Mouse (Mus musculus): ENCODE measurements around the gene Cyp2c23. TPM values are rescaled to one million over a fixed set of nuclear protein-coding genes. Genes with fewer than 3 reads are reported as not detected.

Gene Cyp2c23
- polyA plus RNA-seq, 1 experiment from 2014 or later = 0.35 TPM

- Histone ChIP-seq H3K36me3 (peaks cover 28% of the 10 kb centered on the region), H3K9me3 (no peaks in the 10 kb centered on the region), H3K9ac (no peak overlapping the region), H3K27ac (no peak overlapping the region), H3K4me1 (no peaks in the 10 kb centered on the region), H3K27me3 (no peaks in the 10 kb centered on the region), H3K4me2 (no peak overlapping the region), H3K4me3 (no peak overlapping the region)
- 78% methylated on average over 4 of the region's 4 CpGs for WGBS
- ATAC-seq (ENCODE audit: borderline replicate concordance, extremely low read depth, low FRiP score, low TSS enrichment) = no peak
These were observed 26.3 kb upstream of the Cyp2c23 start for GRCm38 (mm10) chr19:44055173-44055826.

- no peak overlapping the region for H3K9ac ChIP-seq
- no peak overlapping the region for H3K4me3 ChIP-seq
- no peaks in the 10 kb centered on the region for H3K4me1 ChIP-seq
- ATAC-seq (ENCODE audit: borderline replicate concordance, extremely low read depth, low FRiP score, low TSS enrichment) = no peak
- WGBS = 54% methylated on average over 4 of the region's 4 CpGs
- no peaks in the 10 kb centered on the region for H3K9me3 ChIP-seq
- H3K4me2 ChIP-seq = no peak overlapping the region
- no peaks in the 10 kb centered on the region for H3K27me3 ChIP-seq
- H3K36me3 ChIP-seq = peaks cover 17% of the 10 kb centered on the region
- no peak overlapping the region for H3K27ac ChIP-seq
These were observed 21.4 kb upstream of the Cyp2c23 start for GRCm38 (mm10) chr19:44050388-44050787.

GRCm38 (mm10) chr19:44049282-44049681 lies 20.3 kb upstream of the Cyp2c23 start:
- WGBS = 53% methylated on average over 3 of the region's 3 CpGs
- H3K27me3 ChIP-seq = no peaks in the 10 kb centered on the region
- H3K4me1 ChIP-seq = no peaks in the 10 kb centered on the region
- no peaks in the 10 kb centered on the region for H3K9me3 ChIP-seq
- no peak overlapping the region for H3K9ac ChIP-seq
- ATAC-seq (ENCODE audit: borderline replicate concordance, extremely low read depth, low FRiP score, low TSS enrichment) = no peak
- no peak overlapping the region for H3K27ac ChIP-seq
- peaks cover 18% of the 10 kb centered on the region for H3K36me3 ChIP-seq
- H3K4me2 ChIP-seq = no peak overlapping the region
- H3K4me3 ChIP-seq = no peak overlapping the region

- H3K27ac ChIP-seq = no peak overlapping the region
- no peaks in the 10 kb centered on the region for H3K27me3 ChIP-seq
- H3K4me3 ChIP-seq = no peak overlapping the region
- no peak overlapping the region for H3K4me2 ChIP-seq
- WGBS = 58% methylated on average over 3 of the region's 3 CpGs
- H3K4me1 ChIP-seq = no peaks in the 10 kb centered on the region
- H3K9me3 ChIP-seq = no peaks in the 10 kb centered on the region
- H3K9ac ChIP-seq = no peak overlapping the region
- H3K36me3 ChIP-seq = peaks cover 19% of the 10 kb centered on the region
- no peak for ATAC-seq (ENCODE audit: borderline replicate concordance, extremely low read depth, low FRiP score, low TSS enrichment)
These were observed 16.8 kb upstream of the Cyp2c23 start for GRCm38 (mm10) chr19:44045847-44046246.

GRCm38 (mm10) chr19:44042121-44042520 lies 13.1 kb upstream of the Cyp2c23 start:
- no peak overlapping the region for H3K4me2 ChIP-seq
- H3K27ac ChIP-seq = no peak overlapping the region
- no peaks in the 10 kb centered on the region for H3K9me3 ChIP-seq
- H3K4me1 ChIP-seq = no peaks in the 10 kb centered on the region
- no peak for ATAC-seq (ENCODE audit: borderline replicate concordance, extremely low read depth, low FRiP score, low TSS enrichment)
- no peak overlapping the region for H3K9ac ChIP-seq
- 77% methylated on average over 5 of the region's 5 CpGs for WGBS
- H3K36me3 ChIP-seq = peaks cover 33% of the 10 kb centered on the region
- no peaks in the 10 kb centered on the region for H3K27me3 ChIP-seq
- H3K4me3 ChIP-seq = no peak overlapping the region

- Histone ChIP-seq H3K9ac (no peak overlapping the region), H3K4me1 (peaks cover 5% of the 10 kb centered on the region; the same call in 1 of the 2 replicates), H3K4me3 (no peak overlapping the region), H3K9me3 (no peaks in the 10 kb centered on the region), H3K27me3 (no peaks in the 10 kb centered on the region), H3K36me3 (peaks cover 16% of the 10 kb centered on the region), H3K4me2 (no peak overlapping the region), H3K27ac (no peak overlapping the region)
- no peak for ATAC-seq (ENCODE audit: borderline replicate concordance, extremely low read depth, low FRiP score, low TSS enrichment)
- WGBS = 94% methylated on average over 5 of the region's 5 CpGs
These were observed 4.4 kb upstream of the Cyp2c23 start for GRCm38 (mm10) chr19:44033396-44033795.

- no peak overlapping the region for H3K27ac ChIP-seq
- no peaks in the 10 kb centered on the region for H3K9me3 ChIP-seq
- H3K27me3 ChIP-seq = no peaks in the 10 kb centered on the region
- 72% methylated on average over 11 of the region's 11 CpGs for WGBS
- H3K4me1 ChIP-seq = peaks cover 5% of the 10 kb centered on the region; the same call in 1 of the 2 replicates
- no peak overlapping the region for H3K9ac ChIP-seq
- H3K4me2 ChIP-seq = no peak overlapping the region
- no peak for ATAC-seq (ENCODE audit: borderline replicate concordance, extremely low read depth, low FRiP score, low TSS enrichment)
- peaks cover 10% of the 10 kb centered on the region; the same call in 1 of the 2 replicates for H3K36me3 ChIP-seq
- H3K4me3 ChIP-seq = no peak overlapping the region
These were observed 3.2 kb upstream of the Cyp2c23 start for GRCm38 (mm10) chr19:44032046-44032744.

GRCm38 (mm10) chr19:44030024-44030423 lies 1.0 kb upstream of the Cyp2c23 start:
- H3K9ac ChIP-seq = no peak overlapping the region
- no peak for ATAC-seq (ENCODE audit: borderline replicate concordance, extremely low read depth, low FRiP score, low TSS enrichment)
- no peak overlapping the region for H3K4me3 ChIP-seq
- no peak overlapping the region for H3K27ac ChIP-seq
- H3K9me3 ChIP-seq = no peaks in the 10 kb centered on the region
- peaks cover 5% of the 10 kb centered on the region; the same call in 1 of the 2 replicates for H3K4me1 ChIP-seq
- no peaks in the 10 kb centered on the region for H3K36me3 ChIP-seq
- H3K27me3 ChIP-seq = no peaks in the 10 kb centered on the region
- H3K4me2 ChIP-seq = no peak overlapping the region
- whole genome bisulfite sequencing = 75% methylated on average over 5 of the region's 5 CpGs

GRCm38 (mm10) chr19:44026956-44027530 lies 2.0 kb downstream of the Cyp2c23 start:
- Histone ChIP-seq H3K4me2 (no peak overlapping the region), H3K9ac (no peak overlapping the region), H3K4me1 (peaks cover 6% of the 10 kb centered on the region; the same call in 1 of the 2 replicates), H3K27me3 (no peaks in the 10 kb centered on the region), H3K27ac (no peak overlapping the region), H3K9me3 (no peaks in the 10 kb centered on the region), H3K36me3 (no peaks in the 10 kb centered on the region), H3K4me3 (no peak overlapping the region)
- no peak for ATAC-seq (ENCODE audit: borderline replicate concordance, extremely low read depth, low FRiP score, low TSS enrichment)
- 53% methylated on average over 8 of the region's 8 CpGs for WGBS

- whole genome bisulfite sequencing = 71% methylated on average over 13 of the region's 13 CpGs
- Histone ChIP-seq H3K36me3 (no peaks in the 10 kb centered on the region), H3K4me1 (peaks cover 13% of the 10 kb centered on the region; the same call in 1 of the 2 replicates), H3K27ac (no peak overlapping the region), H3K9me3 (no peaks in the 10 kb centered on the region), H3K9ac (no peak overlapping the region), H3K27me3 (no peaks in the 10 kb centered on the region), H3K4me3 (no peak overlapping the region), H3K4me2 (no peak overlapping the region)
- no peak for ATAC-seq (ENCODE audit: borderline replicate concordance, extremely low read depth, low FRiP score, low TSS enrichment)
These were observed 4.0 kb downstream of the Cyp2c23 start for GRCm38 (mm10) chr19:44024921-44025585.

- H3K9ac ChIP-seq = no peak overlapping the region
- H3K27me3 ChIP-seq = no peaks in the 10 kb centered on the region
- no peak for ATAC-seq (ENCODE audit: borderline replicate concordance, extremely low read depth, low FRiP score, low TSS enrichment)
- H3K4me3 ChIP-seq = no peak overlapping the region
- no peaks in the 10 kb centered on the region for H3K36me3 ChIP-seq
- H3K4me1 ChIP-seq = peaks cover 8% of the 10 kb centered on the region; the same call in 1 of the 2 replicates
- no peak overlapping the region for H3K27ac ChIP-seq
- H3K4me2 ChIP-seq = no peak overlapping the region
- WGBS = 66% methylated on average over 5 of the region's 5 CpGs
- H3K9me3 ChIP-seq = no peaks in the 10 kb centered on the region
These were observed 5.9 kb downstream of the Cyp2c23 start for GRCm38 (mm10) chr19:44023066-44023465.

Measured in lung, embryonic 15.5 days (tissue).